Mouse (Mus musculus) CH12.LX (cell line): ENCODE measurements at regions not wholly inside any gene's neighbourhood (a gene's known extent, or its start where the extent isn't known, plus 50 kb on each side); places are given as distances from the start of the nearest gene placed in this dataset.

ENCODE experiments used
- DNase-seq: peaks from one replicate; pipeline ENCODE4 v3.0.0-alpha.2; 2013; ENCODE audit errors: extremely low read depth
- H3K27ac ChIP-seq: 2 replicates; pipeline ENCODE4 v1.5.1; 2012; ENCODE audit warnings: low read depth, mild to moderate bottlenecking, control low read depth, moderate library complexity; ENCODE audit not compliant: insufficient read depth
- H3K27me3 ChIP-seq: replicated peaks from 2 replicates; pipeline ENCODE3; 2012; ENCODE audit warnings: inconsistent platforms
- H3K36me3 ChIP-seq, 2 experiments: replicated peaks in 1 of 2; 2 replicates each; pipeline versions ENCODE3 to v1.6.1; 2012; ENCODE audit warnings: inconsistent platforms in 1 of 2, low read length in 1 of 2, mild to moderate bottlenecking in 1 of 2, mixed read lengths in 1 of 2, moderate library complexity in 1 of 2; ENCODE audit not compliant: control insufficient read depth in 1 of 2, insufficient read depth in 1 of 2
- H3K4me1 ChIP-seq, 2 experiments: 2 replicates each; pipeline ENCODE4 v1.6.1; 2012; ENCODE audit warnings: inconsistent platforms in 1 of 2, moderate library complexity in 1 of 2; ENCODE audit not compliant: insufficient read depth in 2 of 2, control insufficient read depth in 1 of 2
- H3K4me2 ChIP-seq: 2 replicates; pipeline ENCODE4 v1.6.1; 2012; ENCODE audit warnings: low read depth, mild to moderate bottlenecking, control low read depth; ENCODE audit not compliant: poor library complexity, insufficient read depth, severe bottlenecking
- H3K4me3 ChIP-seq, 3 experiments: fragments of 150-350 bp in 1 of 3; sonication (generic) in 1 of 3; replicated peaks in 1 of 3; 2 replicates each; pipeline versions ENCODE3 to v1.5.1; 2011 to 2012; ENCODE audit warnings: low read depth in 2 of 3, low read length in 2 of 3, mild to moderate bottlenecking in 2 of 3, moderate library complexity in 2 of 3, control low read depth in 1 of 3, improper control_type of control experiment in 1 of 3, inconsistent platforms in 1 of 3, mixed read lengths in 1 of 3; ENCODE audit not compliant: poor library complexity in 1 of 3
- H3K79me2 ChIP-seq: replicated peaks from 2 replicates; pipeline ENCODE4 v1.6.1; 2012; ENCODE audit warnings: mild to moderate bottlenecking, moderate library complexity; ENCODE audit not compliant: control insufficient read depth, poor library complexity, insufficient read depth, severe bottlenecking; ENCODE audit errors: extremely low read depth
- H3K9ac ChIP-seq: 2 replicates; pipeline ENCODE4 v1.6.1; 2012; ENCODE audit warnings: low read depth, mild to moderate bottlenecking, control low read depth, moderate library complexity; ENCODE audit not compliant: insufficient read depth
- H3K9me3 ChIP-seq: replicated peaks from 2 replicates; pipeline ENCODE3; 2012; ENCODE audit warnings: low read length, inconsistent platforms, mixed read lengths
- BHLHE40 ChIP-seq: IDR thresholded peaks from 2 replicates; pipeline ENCODE4 v1.6.1; 2011; ENCODE audit warnings: mild to moderate bottlenecking, low read depth, low read length, improper control_type of control experiment
- CHD2 ChIP-seq: IDR thresholded peaks from 2 replicates; pipeline ENCODE4 v1.6.1; 2011; ENCODE audit warnings: low read length, improper control_type of control experiment
- CTCF ChIP-seq, 2 experiments: IDR thresholded peaks in 1 of 2; conservative IDR thresholded peaks in 1 of 2; 2 replicates each; pipeline ENCODE4 v1.5.1; 2011 to 2012; ENCODE audit warnings: low read depth in 2 of 2, low read length in 2 of 2, improper control_type of control experiment in 1 of 2, inconsistent platforms in 1 of 2, mild to moderate bottlenecking in 1 of 2, moderate library complexity in 1 of 2
- ELF1 ChIP-seq: IDR thresholded peaks from 2 replicates; pipeline ENCODE4 v1.6.1; 2014; ENCODE audit warnings: low read depth, mild to moderate bottlenecking, inconsistent platforms, low read length, improper control_type of control experiment
- EP300 ChIP-seq: IDR thresholded peaks from 2 replicates; pipeline ENCODE4 v1.6.1; 2011; ENCODE audit warnings: low read length, improper control_type of control experiment
- ETS1 ChIP-seq: conservative IDR thresholded peaks from 2 replicates; pipeline ENCODE4 v1.6.1; 2012; ENCODE audit warnings: low read depth, mild to moderate bottlenecking, inconsistent platforms, low read length, improper control_type of control experiment, moderate library complexity
- GABPA ChIP-seq: IDR thresholded peaks from 2 replicates; pipeline ENCODE4 v1.6.1; 2012; ENCODE audit warnings: low read depth, low read length, improper control_type of control experiment, inconsistent platforms; ENCODE audit not compliant: insufficient replicate concordance
- HCFC1 ChIP-seq: IDR thresholded peaks from 2 replicates; pipeline ENCODE4 v1.6.1; 2012; ENCODE audit warnings: low read depth, mild to moderate bottlenecking, inconsistent platforms, low read length, improper control_type of control experiment
- IRF4 ChIP-seq: IDR thresholded peaks from 2 replicates; pipeline ENCODE4 v1.6.1; 2014; ENCODE audit warnings: low read depth, mild to moderate bottlenecking, inconsistent platforms, low read length, improper control_type of control experiment
- JUN ChIP-seq: IDR thresholded peaks from 2 replicates; pipeline ENCODE4 v1.6.1; 2011; ENCODE audit warnings: low read depth, mild to moderate bottlenecking, low read length, improper control_type of control experiment, moderate library complexity; ENCODE audit not compliant: insufficient read depth
- JUND ChIP-seq: conservative IDR thresholded peaks from 2 replicates; pipeline ENCODE4 v1.6.1; 2011; ENCODE audit warnings: low read depth, low read length, improper control_type of control experiment
- KAT2A ChIP-seq: IDR thresholded peaks from 2 replicates; pipeline ENCODE4 v1.6.1; 2012; ENCODE audit warnings: low read length, improper control_type of control experiment, inconsistent platforms; ENCODE audit not compliant: insufficient replicate concordance
- MAX ChIP-seq: IDR thresholded peaks from 2 replicates; pipeline ENCODE4 v1.6.1; 2011; ENCODE audit warnings: low read length, improper control_type of control experiment
- MEF2A ChIP-seq: IDR thresholded peaks from 2 replicates; pipeline ENCODE4 v1.6.1; 2014; ENCODE audit warnings: low read depth, mild to moderate bottlenecking, inconsistent platforms, low read length, improper control_type of control experiment, borderline replicate concordance
- NELFE ChIP-seq: IDR thresholded peaks from 2 replicates; pipeline ENCODE4 v1.6.1; 2011; ENCODE audit warnings: low read depth, low read length, improper control_type of control experiment
- NRF1 ChIP-seq: IDR thresholded peaks from 2 replicates; pipeline ENCODE4 v1.6.1; 2014; ENCODE audit warnings: low read depth, mild to moderate bottlenecking, inconsistent platforms, low read length, improper control_type of control experiment, moderate library complexity
- POLR2A ChIP-seq: IDR thresholded peaks from 2 replicates; pipeline ENCODE4 v1.6.1; 2011; ENCODE audit warnings: low read depth, mild to moderate bottlenecking, improper control_type of control experiment, low read length
- POLR2AphosphoS2 ChIP-seq: IDR thresholded peaks from 2 replicates; pipeline ENCODE4 v1.6.1; 2011; ENCODE audit warnings: low read depth, low read length, improper control_type of control experiment
- RCOR1 ChIP-seq: conservative IDR thresholded peaks from 2 replicates; pipeline ENCODE4 v1.6.1; 2012; ENCODE audit warnings: low read depth, mild to moderate bottlenecking, inconsistent platforms, low read length, improper control_type of control experiment
- SIN3A ChIP-seq: IDR thresholded peaks from 2 replicates; pipeline ENCODE4 v1.6.1; 2012; ENCODE audit warnings: low read length, improper control_type of control experiment, inconsistent platforms
- SMC3 ChIP-seq: IDR thresholded peaks from 2 replicates; pipeline ENCODE4 v1.6.1; 2011; ENCODE audit warnings: low read depth, low read length, improper control_type of control experiment
- TBP ChIP-seq: conservative IDR thresholded peaks from 2 replicates; pipeline ENCODE4 v1.6.1; 2011; ENCODE audit warnings: low read depth, low read length, improper control_type of control experiment
- UBTF ChIP-seq: IDR thresholded peaks from 2 replicates; pipeline ENCODE4 v1.6.1; 2012; ENCODE audit warnings: low read depth, mild to moderate bottlenecking, inconsistent platforms, low read length, improper control_type of control experiment, moderate library complexity
- USF2 ChIP-seq: conservative IDR thresholded peaks from 2 replicates; pipeline ENCODE4 v1.6.1; 2011; ENCODE audit warnings: low read depth, low read length, improper control_type of control experiment
- ZKSCAN1 ChIP-seq: IDR thresholded peaks from 2 replicates; pipeline ENCODE4 v1.6.1; 2012; ENCODE audit warnings: low read depth, inconsistent platforms, low read length, improper control_type of control experiment, borderline replicate concordance
- ZMIZ1 ChIP-seq: IDR thresholded peaks from 2 replicates; pipeline ENCODE4 v1.6.1; 2012; ENCODE audit warnings: low read depth, mild to moderate bottlenecking, inconsistent platforms, low read length, improper control_type of control experiment
- dilution Hi-C: fragments of 300-500 bp; cut with MboI; formaldehyde crosslinking; loops from 2 replicates; pipeline ENCODE4 v1.14.3; 2020; ENCODE audit warnings: low sequenced_read_pairs; ENCODE audit not compliant: extremely low pct_unique_long_range_greater_than_20kb, extremely low pct_ligation_motif_present
- in situ Hi-C: fragments of 300-500 bp; cut with MboI; formaldehyde crosslinking; loops from 3 replicates; pipeline ENCODE4 v1.14.3; 2019; ENCODE audit warnings: low sequenced_read_pairs, low pct_ligation_motif_present, low pct_unique_long_range_greater_than_20kb, mixed read lengths

DNA sequence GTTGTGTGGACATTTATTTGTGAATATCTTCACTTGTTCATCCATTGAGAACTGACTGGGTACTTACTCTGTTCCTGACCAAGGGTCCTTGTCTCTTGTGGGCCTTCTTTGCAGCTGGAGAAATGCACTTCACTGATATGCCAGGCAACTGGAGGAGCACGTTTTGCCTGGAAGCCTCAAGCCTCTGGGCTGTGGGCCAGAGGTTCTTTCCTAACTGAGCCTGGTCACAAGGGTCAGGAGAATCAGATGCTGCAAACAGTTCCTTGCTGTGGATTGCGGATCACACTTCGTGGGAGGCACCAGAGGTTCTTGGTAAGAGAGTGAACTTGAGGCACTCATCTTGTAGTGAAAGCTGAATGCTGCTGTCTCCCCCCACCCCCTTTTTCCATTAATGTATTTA is 124.6 kb downstream of the Spata19 start:
- Histone ChIP-seq H3K4me3 (no peak overlapping the region), H3K36me3 (no peaks in the 10 kb centered on the region), H3K9me3 (no peaks in the 10 kb centered on the region), H3K4me1 (no peaks in the 10 kb centered on the region), H3K4me2 (no peak overlapping the region), H3K79me2 (no peaks in the 10 kb centered on the region), H3K27me3 (peaks cover 9% of the 10 kb centered on the region), H3K27ac (no peak overlapping the region), H3K9ac (no peak overlapping the region)
- dilution Hi-C loops, result no loop called here
- in situ Hi-C loops, result no loop called here
- TF ChIP-seq HCFC1 (no peak), RCOR1 (no peak), ETS1 (no peak), JUND (no peak), NRF1 (no peak), NELFE (no peak), POLR2AphosphoS2 (no peak), GABPA (no peak), KAT2A (no peak), BHLHE40 (no peak), SIN3A (no peak), USF2 (no peak), CHD2 (no peak), POLR2A (no peak), ZMIZ1 (no peak), MAX (no peak)
- DNase-seq, result no peak

DNA sequence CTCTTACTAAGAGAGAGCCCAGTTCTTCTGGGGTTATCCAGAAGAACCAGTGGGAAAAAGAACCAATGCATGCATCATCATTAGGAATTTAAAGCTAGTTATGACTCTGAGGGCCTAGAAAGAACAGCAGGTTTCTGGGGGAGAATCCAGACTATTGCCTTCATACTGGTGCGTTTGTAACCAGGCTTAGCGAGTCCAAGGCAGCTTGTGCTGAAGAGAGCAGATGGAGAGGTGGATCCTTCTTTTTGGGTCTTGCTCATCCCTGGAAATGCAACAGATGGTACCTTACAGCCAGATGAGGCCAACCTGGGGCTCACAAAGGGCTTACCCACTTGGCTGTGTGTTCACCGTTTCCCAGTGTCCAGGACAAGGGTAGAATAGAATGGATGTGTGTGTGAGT is 130.1 kb downstream of the Spata19 start:
- TF ChIP-seq EP300 (no peak), SMC3 (no peak), MAX (no peak), ELF1 (no peak), JUN (no peak), TBP (no peak), UBTF (no peak), RCOR1 (no peak), GABPA (no peak), ZKSCAN1 (no peak), SIN3A (no peak), NELFE (no peak), POLR2A (no peak), CTCF (conservative IDR thresholded peaks at IDR 0.05 in 1 of 2, IDR thresholded peaks at IDR 0.05 in 1 of 2; ENCODE audit: low read depth in 2 of 2, low read length in 2 of 2) (no peak), IRF4 (no peak), MEF2A (no peak)
- Histone ChIP-seq H3K9ac (no peak overlapping the region), H3K27me3 (peaks cover 2% of the 10 kb centered on the region), H3K9me3 (no peaks in the 10 kb centered on the region), H3K4me3 (no peak overlapping the region), H3K4me2 (no peak overlapping the region), H3K79me2 (no peaks in the 10 kb centered on the region), H3K4me1 (no peaks in the 10 kb centered on the region), H3K36me3 (no peaks in the 10 kb centered on the region), H3K27ac (no peak overlapping the region)
- dilution Hi-C loops, result no loop called here
- DNase-seq, result no peak
- in situ Hi-C loops, result no loop called here
